Mouse (Mus musculus): ENCODE results near the gene Hist4h4. TPM values are rescaled to one million over a fixed set of nuclear protein-coding genes. Genes with fewer than 3 reads are reported as not detected.

Hist4h4 gene
- polyA plus RNA-seq, 1 experiment, result 8.0 TPM

DNA sequence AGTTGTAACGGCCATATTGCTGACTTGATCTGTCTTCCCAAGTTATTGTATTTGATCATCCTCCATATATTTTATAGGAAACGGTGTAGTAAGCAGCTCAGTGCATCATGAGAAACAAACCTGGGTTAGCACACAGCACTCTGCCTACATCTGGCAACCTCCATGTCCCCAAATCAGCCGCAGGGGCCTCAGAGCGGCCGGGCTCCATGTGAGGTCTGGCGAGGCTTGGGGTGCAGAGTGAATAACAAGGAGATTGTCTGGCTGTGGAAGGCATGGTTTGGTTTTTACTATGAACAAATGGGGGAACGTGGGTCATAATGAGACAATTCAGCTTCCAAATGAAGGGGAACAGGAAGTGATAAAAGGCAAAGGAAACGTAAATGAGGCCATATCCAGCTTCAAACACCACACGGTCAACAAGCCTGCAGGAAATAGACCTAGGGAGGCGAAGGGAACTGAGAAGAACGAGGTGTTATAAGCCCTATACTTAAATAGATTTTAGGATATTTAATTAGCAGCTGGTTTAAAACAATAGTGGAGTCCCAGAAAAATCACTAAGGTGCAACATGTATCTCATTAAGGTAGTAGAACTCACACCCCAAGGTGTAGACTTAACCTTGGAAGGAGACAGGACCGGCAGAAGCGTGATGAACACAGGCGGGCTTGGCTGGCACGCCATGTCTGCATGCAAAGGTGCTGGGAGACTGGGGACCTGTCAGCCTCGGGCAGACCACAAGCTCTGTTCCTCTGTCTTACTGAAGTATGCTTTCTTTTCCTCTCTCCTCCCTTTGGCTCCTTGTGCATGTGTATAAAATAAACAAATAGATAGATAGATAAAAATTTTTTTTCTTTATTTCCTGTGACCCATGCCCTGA lies 11.1 kb downstream of the Hist4h4 start:
- Histone ChIP-seq H3K4me1 (ENCODE audit: control insufficient read depth, insufficient read depth, low read length) (no peaks in the 10 kb centered on the region; the same call in 1 of the 2 replicates), H3K27ac (ENCODE audit: control insufficient read depth, insufficient read depth, low read depth, low read length, poor library complexity) (no peak overlapping the region), H3K4me3 (replicated peaks; ENCODE audit: control insufficient read depth, low read depth, low read length) (no peak overlapping the region)
- TF ChIP-seq CTCF (IDR thresholded peaks at IDR 0.05; ENCODE audit: control insufficient read depth, insufficient read depth, low read length) (no peak), POLR2A (IDR thresholded peaks at IDR 0.05; ENCODE audit: borderline replicate concordance, control insufficient read depth, low read depth, low read length) (no peak)
- WGBS, result 27% methylated on average over 16 of the region's 16 CpGs

DNA sequence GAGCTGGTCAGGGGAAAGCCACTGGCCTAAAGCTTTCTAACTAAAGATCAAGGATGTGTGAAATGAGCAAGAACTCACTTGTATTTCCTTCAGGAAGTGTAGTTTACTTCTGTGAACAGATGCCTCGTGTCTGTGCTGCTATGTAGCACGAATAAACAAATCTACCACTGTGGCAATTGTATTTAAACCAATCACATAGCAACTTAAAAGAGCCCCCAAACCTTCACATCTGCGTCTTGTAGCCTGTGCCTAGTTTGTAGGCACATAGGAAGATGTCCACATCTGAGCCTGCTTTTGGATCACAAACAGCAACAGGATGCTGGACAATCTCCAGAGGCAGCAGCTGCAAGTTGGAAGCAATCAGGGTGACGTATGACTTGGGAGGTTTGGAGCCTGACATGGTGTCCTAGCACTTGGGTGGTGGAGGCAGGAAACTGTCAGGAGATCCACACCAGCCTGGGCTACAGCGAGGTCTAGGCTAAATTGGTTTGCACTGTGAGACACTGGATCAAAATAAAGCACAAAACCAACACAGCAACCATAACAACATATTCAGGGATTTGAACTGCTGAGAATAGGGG lies 14.7 kb downstream of the Hist4h4 start:
- H3K27ac ChIP-seq (ENCODE audit: control insufficient read depth, insufficient read depth, low read depth, low read length, poor library complexity), result no peak overlapping the region
- no peak for TF ChIP-seq CTCF (IDR thresholded peaks at IDR 0.05; ENCODE audit: control insufficient read depth, insufficient read depth, low read length)
- TF ChIP-seq POLR2A (IDR thresholded peaks at IDR 0.05; ENCODE audit: borderline replicate concordance, control insufficient read depth, low read depth, low read length), result no peak

DNA sequence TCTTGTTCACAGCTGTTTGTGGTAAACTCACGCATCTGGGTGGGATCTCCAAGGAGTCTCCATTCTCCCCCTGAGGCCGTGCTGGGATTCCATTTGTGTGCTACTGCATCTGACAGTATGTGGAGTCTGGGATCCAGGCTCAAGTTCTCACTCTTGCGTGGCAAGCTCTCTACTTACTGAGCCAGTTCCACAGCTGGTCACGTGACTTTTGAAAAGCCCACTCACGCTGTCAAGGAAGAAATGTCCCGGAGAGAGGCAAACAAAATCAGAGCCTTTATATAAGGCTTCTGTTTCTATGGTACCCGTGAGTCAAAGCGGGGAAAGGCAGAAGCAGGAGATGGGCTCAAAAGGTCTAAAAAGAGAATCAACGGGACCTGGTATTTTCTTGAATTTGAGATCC lies 21.5 kb downstream of the Hist4h4 start:
- peaks cover 1% of the 10 kb centered on the region; the same call in 1 of the 2 replicates for H3K4me1 ChIP-seq (ENCODE audit: control insufficient read depth, insufficient read depth, low read length)
- H3K27ac ChIP-seq (ENCODE audit: control insufficient read depth, insufficient read depth, low read depth, low read length, poor library complexity), result no peak overlapping the region
- 85% methylated on average over 9 of the region's 9 CpGs for WGBS
- TF ChIP-seq POLR2A (IDR thresholded peaks at IDR 0.05; ENCODE audit: borderline replicate concordance, control insufficient read depth, low read depth, low read length) (no peak), CTCF (IDR thresholded peaks at IDR 0.05; ENCODE audit: control insufficient read depth, insufficient read depth, low read length) (no peak)
- H3K4me3 ChIP-seq (replicated peaks; ENCODE audit: control insufficient read depth, low read depth, low read length), result no peak overlapping the region

More for the DNA sequence above, 14.7 kb downstream of the Hist4h4 start:
- WGBS, result 62% methylated on average over 5 of the region's 5 CpGs
- Histone ChIP-seq H3K4me1 (ENCODE audit: control insufficient read depth, insufficient read depth, low read length) (peaks cover 1% of the 10 kb centered on the region; the same call in 1 of the 2 replicates), H3K4me3 (replicated peaks; ENCODE audit: control insufficient read depth, low read depth, low read length) (no peak overlapping the region)

DNA sequence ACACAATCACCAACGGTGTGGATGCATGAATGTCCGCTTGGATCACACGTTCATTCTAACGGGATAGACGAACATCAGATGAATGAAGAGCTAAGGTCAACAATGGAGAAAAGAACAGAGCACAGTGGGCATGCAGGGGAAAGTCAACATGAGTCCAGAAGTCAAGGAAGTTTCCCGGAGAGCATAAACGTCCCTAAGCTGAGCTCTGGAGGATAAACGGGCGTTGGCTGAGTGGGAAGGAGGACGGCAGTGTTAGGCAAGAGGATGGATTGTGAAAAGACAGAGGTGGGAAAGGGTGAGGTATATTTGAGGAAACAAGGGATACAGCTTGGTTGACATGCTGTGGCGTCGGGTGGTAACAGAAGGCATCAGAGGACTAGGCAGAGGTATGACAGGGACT lies 22.1 kb downstream of the Hist4h4 start:
- H3K27ac ChIP-seq (ENCODE audit: control insufficient read depth, insufficient read depth, low read depth, low read length, poor library complexity), result no peak overlapping the region
- H3K4me3 ChIP-seq (replicated peaks; ENCODE audit: control insufficient read depth, low read depth, low read length), result no peak overlapping the region
- TF ChIP-seq POLR2A (IDR thresholded peaks at IDR 0.05; ENCODE audit: borderline replicate concordance, control insufficient read depth, low read depth, low read length) (no peak), CTCF (IDR thresholded peaks at IDR 0.05; ENCODE audit: control insufficient read depth, insufficient read depth, low read length) (no peak)
- WGBS, result 71% methylated on average over 12 of the region's 12 CpGs
- peaks cover 1% of the 10 kb centered on the region; the same call in 1 of the 2 replicates for H3K4me1 ChIP-seq (ENCODE audit: control insufficient read depth, insufficient read depth, low read length)

DNA sequence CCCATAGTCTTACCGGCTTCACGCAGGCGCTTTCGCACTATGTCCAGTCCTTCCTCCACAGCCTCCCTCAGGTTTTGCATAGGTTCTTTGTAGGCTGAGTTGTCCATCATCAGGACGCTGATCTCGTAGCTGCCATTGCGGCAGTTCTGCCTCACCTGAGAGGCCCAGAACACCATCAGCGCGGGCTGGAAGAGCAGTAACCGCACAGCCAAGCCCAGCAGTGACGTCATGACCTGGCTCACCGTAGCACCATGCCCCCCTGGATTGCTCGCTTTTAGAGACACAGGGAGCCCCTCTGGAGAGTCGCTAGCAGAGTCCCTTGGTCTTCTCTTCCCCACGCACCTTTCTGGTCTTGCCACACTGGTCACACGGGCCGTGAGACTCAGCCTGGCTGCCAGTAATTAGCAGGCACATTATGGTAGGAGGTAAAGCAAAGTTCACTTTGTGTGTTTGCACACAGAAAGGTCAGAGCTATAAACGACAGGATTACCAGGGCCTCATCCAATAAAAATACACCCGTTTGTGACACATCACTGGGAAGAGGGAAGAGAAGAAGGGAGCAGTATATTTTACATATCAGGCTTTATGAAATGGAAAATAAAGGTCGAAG lies 22.7 kb downstream of the Hist4h4 start, which contains the start of gene Gucy2c:
TSS of gene Gucy2c (minus strand) at position 389 of the 610 bp plus-strand sequence.
- H3K4me3 ChIP-seq (replicated peaks; ENCODE audit: control insufficient read depth, low read depth, low read length), result no peak within 1 kb of the TSS
- H3K27ac ChIP-seq (ENCODE audit: control insufficient read depth, insufficient read depth, low read depth, low read length, poor library complexity), result no peak within 1 kb of the TSS
- 79% methylated on average over 20 of the region's 20 CpGs for WGBS
- no peak for TF ChIP-seq POLR2A (IDR thresholded peaks at IDR 0.05; ENCODE audit: borderline replicate concordance, control insufficient read depth, low read depth, low read length)
- no peak for TF ChIP-seq CTCF (IDR thresholded peaks at IDR 0.05; ENCODE audit: control insufficient read depth, insufficient read depth, low read length)
- no peaks in the 10 kb centered on the region; the same call in 1 of the 2 replicates for H3K4me1 ChIP-seq (ENCODE audit: control insufficient read depth, insufficient read depth, low read length)

DNA sequence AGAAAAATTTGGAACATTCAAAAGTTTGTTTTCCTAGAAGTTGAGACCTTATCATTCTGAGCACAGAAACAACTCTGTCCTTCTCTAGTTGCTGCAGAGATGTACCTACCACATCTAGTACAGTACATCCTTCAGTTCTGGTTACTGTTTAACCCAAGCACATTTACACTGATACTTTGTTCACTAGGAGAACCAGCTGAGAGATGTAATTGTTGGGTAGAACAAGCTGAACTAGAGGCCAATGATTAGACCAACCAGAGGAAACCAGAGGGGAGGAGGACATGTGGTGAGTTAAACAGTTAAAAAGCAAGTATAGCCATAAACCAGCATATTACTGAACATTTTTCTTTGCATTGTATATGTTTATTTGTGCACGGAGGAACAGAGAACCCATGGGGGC lies 27.8 kb downstream of the Hist4h4 start:
- WGBS, result 77% methylated on average over 1 of the region's 1 CpGs
- Histone ChIP-seq H3K27ac (ENCODE audit: control insufficient read depth, insufficient read depth, low read depth, low read length, poor library complexity) (no peak overlapping the region), H3K4me1 (ENCODE audit: control insufficient read depth, insufficient read depth, low read length) (no peaks in the 10 kb centered on the region), H3K4me3 (replicated peaks; ENCODE audit: control insufficient read depth, low read depth, low read length) (no peak overlapping the region)
- no peak for TF ChIP-seq CTCF (IDR thresholded peaks at IDR 0.05; ENCODE audit: control insufficient read depth, insufficient read depth, low read length)
- TF ChIP-seq POLR2A (IDR thresholded peaks at IDR 0.05; ENCODE audit: borderline replicate concordance, control insufficient read depth, low read depth, low read length), result no peak

DNA sequence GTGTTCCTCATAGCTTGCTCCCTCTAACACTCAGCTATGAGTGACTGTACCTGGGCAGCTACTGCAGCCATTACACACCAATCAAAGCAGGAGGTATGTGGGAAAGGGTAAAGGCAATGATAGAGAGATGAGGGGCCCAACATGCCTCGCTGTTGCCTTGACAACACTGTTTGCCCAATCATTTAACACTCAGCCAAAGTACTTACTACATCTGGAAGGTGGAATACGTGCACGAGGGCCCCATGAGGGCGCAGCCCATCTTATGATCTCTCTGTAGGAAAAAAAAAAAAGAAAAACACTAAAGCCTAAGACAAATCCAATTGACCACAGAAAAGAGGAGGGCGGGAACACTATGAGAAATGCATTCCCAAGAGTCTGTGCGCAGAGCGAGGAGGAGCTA lies 34.4 kb downstream of the Hist4h4 start:
- no peaks in the 10 kb centered on the region for H3K4me1 ChIP-seq (ENCODE audit: control insufficient read depth, insufficient read depth, low read length)
- H3K4me3 ChIP-seq (replicated peaks; ENCODE audit: control insufficient read depth, low read depth, low read length), result no peak overlapping the region
- no peak overlapping the region for H3K27ac ChIP-seq (ENCODE audit: control insufficient read depth, insufficient read depth, low read depth, low read length, poor library complexity)
- TF ChIP-seq POLR2A (IDR thresholded peaks at IDR 0.05; ENCODE audit: borderline replicate concordance, control insufficient read depth, low read depth, low read length), result no peak
- no peak for TF ChIP-seq CTCF (IDR thresholded peaks at IDR 0.05; ENCODE audit: control insufficient read depth, insufficient read depth, low read length)
- WGBS, result 78% methylated on average over 7 of the region's 7 CpGs

DNA sequence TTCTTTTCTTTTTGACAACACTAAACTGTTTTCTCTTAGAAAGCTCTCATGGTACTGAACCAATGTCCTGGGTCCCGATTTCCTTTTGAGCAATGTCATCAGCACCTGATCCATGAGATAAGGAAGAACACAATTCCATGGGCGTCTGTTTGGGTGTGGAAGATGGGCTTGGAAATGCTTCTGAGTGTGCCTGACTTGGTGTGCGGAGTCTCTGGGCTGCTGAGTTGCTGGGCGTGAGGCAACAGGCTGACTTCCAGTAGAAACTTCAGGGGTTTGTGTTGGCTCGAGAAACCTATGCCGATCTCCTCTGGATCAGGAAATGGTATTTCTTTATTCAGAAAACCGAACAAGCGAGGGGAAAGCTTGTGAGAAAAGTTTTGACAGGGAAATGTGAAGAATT lies 35.1 kb downstream of the Hist4h4 start:
- 65% methylated on average over 8 of the region's 8 CpGs for WGBS
- H3K4me1 ChIP-seq (ENCODE audit: control insufficient read depth, insufficient read depth, low read length), result no peaks in the 10 kb centered on the region
- no peak overlapping the region for H3K27ac ChIP-seq (ENCODE audit: control insufficient read depth, insufficient read depth, low read depth, low read length, poor library complexity)
- TF ChIP-seq CTCF (IDR thresholded peaks at IDR 0.05; ENCODE audit: control insufficient read depth, insufficient read depth, low read length) (no peak), POLR2A (IDR thresholded peaks at IDR 0.05; ENCODE audit: borderline replicate concordance, control insufficient read depth, low read depth, low read length) (no peak)
- H3K4me3 ChIP-seq (replicated peaks; ENCODE audit: control insufficient read depth, low read depth, low read length), result no peak overlapping the region
